Mouse (Mus musculus): ENCODE results near the gene Fam178b.

DNA sequence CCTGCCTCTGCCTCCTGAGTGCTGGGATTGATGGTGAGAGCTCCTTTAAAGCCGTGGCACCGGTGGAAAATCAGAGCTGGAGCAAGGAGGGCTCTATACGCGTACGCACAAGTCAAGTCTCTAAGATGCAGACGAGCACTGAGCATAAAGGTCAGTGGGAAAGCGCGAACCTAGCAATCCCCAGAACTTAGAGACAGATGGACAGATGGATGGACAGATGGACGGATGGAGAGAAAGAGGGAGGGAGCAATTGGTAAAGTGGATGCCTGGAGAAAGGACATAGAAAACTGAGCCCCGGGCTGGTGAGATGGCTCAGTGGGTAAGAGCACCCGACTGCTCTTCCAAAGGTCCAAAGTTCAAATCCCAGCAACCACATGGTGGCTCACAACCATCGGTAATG, 142.2 kb downstream of the Fam178b start:
- TF ChIP-seq CTCF (IDR thresholded peaks at IDR 0.05; ENCODE audit: low read depth, low read length) (no peak), POLR2A (IDR thresholded peaks at IDR 0.05; ENCODE audit: borderline replicate concordance, low read depth, low read length) (no peak)

Measured in bone marrow macrophage, adult 2 months (primary cell).